Mouse (Mus musculus) liver, embryonic 14.5 days (tissue): Measurements from ENCODE around the gene Slc4a3.

Experiments used
- CTCF ChIP-seq: IDR thresholded peaks from 2 replicates; pipeline ENCODE4 v1.5.1; 2016; ENCODE audit warnings: antibody characterized with exemption, low read depth, control low read depth
- EP300 ChIP-seq: IDR thresholded peaks from 2 replicates; pipeline ENCODE4 v1.6.1; 2016; ENCODE audit warnings: antibody characterized with exemption, low read depth

- TF ChIP-seq CTCF: no peak
- no peak for TF ChIP-seq EP300
Observed at GRCm38 (mm10) chr1:75558388-75559178, 12.5 kb downstream of the Slc4a3 start.
